14 mouse cellular contexts compared by ENCODE assay signal in the genomic region with DNA sequence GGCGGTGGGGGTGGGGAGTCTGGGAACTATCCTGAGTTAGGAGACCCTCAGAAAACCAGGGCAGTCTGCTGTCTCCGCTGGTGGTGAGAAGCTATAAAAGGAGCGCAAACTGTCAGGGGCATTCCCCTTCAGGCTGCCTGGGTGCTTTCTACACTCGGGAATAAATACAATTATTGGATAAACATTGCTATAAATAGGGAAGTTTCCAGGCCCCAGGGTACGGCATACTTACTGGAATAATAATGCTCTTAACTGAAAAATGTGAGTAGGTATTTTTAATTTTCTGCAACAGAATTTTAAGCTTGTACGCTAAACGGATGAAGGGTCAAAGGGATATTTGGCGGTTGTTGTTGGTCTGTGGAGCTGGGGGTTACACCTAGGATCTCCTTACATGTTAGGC. TPM values are rescaled to one million over a fixed set of nuclear protein-coding genes. Genes with fewer than 3 reads are reported as not detected.
DNase-seq lines count a peak whose midpoint lies in the region; ATAC-seq and TF ChIP-seq lines count a peak whose summit lies in the region.
"Had no signal": no experiment of that assay in that cellular context is flagged by ENCODE, and none has a peak within 500 bp of the region (broad histone marks: within the 10 kb centered on the region; RNA-seq: fewer than 3 reads in every experiment).

No protein-coding gene starts in this region.

- 57% methylated on average over 8 of the region's 8 CpGs for WGBS in forebrain, embryonic 14.5 days
- WGBS in forebrain, embryonic 12.5 days = 65% methylated on average over 8 of the region's 8 CpGs
- WGBS in hindbrain, embryonic 15.5 days = 57% methylated on average over 8 of the region's 8 CpGs
- 62% methylated on average over 8 of the region's 8 CpGs for WGBS in hindbrain, embryonic 12.5 days
- WGBS in neural tube, embryonic 12.5 days = 55% methylated on average over 8 of the region's 8 CpGs
- WGBS in stomach, postnatal 0 days = 55% methylated on average over 8 of the region's 8 CpGs

- no peak for TF ChIP-seq EP300 in stomach, postnatal 0 days (optimal IDR thresholded peaks at IDR 0.05)

- no peak overlapping the region for H3K4me2 ChIP-seq in forebrain, embryonic 14.5 days (ENCODE audit: low read length)
- no peak overlapping the region for H3K4me2 ChIP-seq in forebrain, embryonic 12.5 days
- H3K4me2 ChIP-seq in hindbrain, embryonic 15.5 days = peak overlapping the region; percentile 11; the same call in 1 of the 2 replicates
- no peak overlapping the region for H3K4me2 ChIP-seq in hindbrain, embryonic 12.5 days (replicated peaks)
- H3K4me2 ChIP-seq in neural tube, embryonic 12.5 days (replicated peaks) = 0 out of 2 replicates have a peak overlapping the region, but pooled peaks have one; percentile 18
- peak overlapping the region; percentile 23; the same call in 1 of the 2 replicates for H3K4me2 ChIP-seq in stomach, postnatal 0 days (replicated peaks; ENCODE audit: low read depth)
- H3K4me2 ChIP-seq: midbrain, embryonic 11.5 days had no signal

- DNase-seq in forebrain, embryonic 14.5 days (ENCODE audit: low spot score) = no peak
- no peak for DNase-seq in neural tube, embryonic 10.5 days (ENCODE audit: extremely low spot score, low spot score)
- no peak for DNase-seq in stomach, postnatal 0 days (ENCODE audit: low spot score)
- no peak for DNase-seq in testis, postnatal 10 days (ENCODE audit: low spot score)
- DNase-seq: cerebellum, adult 8-10 months; gastrocnemius, postnatal 36 days; lung, adult 18-20 months had no signal

- no peak for ATAC-seq in forebrain, embryonic 14.5 days
- no peak for ATAC-seq in forebrain, embryonic 12.5 days (ENCODE audit: low FRiP score)
- no peak for ATAC-seq in hindbrain, embryonic 15.5 days (ENCODE audit: low FRiP score, low read depth)
- no peak for ATAC-seq in hindbrain, embryonic 12.5 days (ENCODE audit: low FRiP score)
- ATAC-seq in neural tube, embryonic 12.5 days (ENCODE audit: low FRiP score, low read depth) = no peak
- ATAC-seq in stomach, postnatal 0 days (ENCODE audit: low FRiP score, low TSS enrichment) = no peak
- ATAC-seq: hindbrain, embryonic 16.5 days had no signal

- TF ChIP-seq CTCF in stomach, postnatal 0 days (IDR thresholded peaks at IDR 0.05; ENCODE audit: low read depth) = no peak

- no peak overlapping the region for H3K9ac ChIP-seq in forebrain, embryonic 14.5 days (ENCODE audit: low read length)
- no peak overlapping the region for H3K9ac ChIP-seq in forebrain, embryonic 12.5 days
- H3K9ac ChIP-seq in hindbrain, embryonic 15.5 days = no peak overlapping the region
- H3K9ac ChIP-seq in hindbrain, embryonic 12.5 days = no peak overlapping the region
- 0 out of 2 replicates have a peak overlapping the region, but pooled peaks have one; percentile 21 for H3K9ac ChIP-seq in neural tube, embryonic 12.5 days
- H3K9ac ChIP-seq in stomach, postnatal 0 days (ENCODE audit: low read length) = no peak overlapping the region

- no peaks in the 10 kb centered on the region for H3K27me3 ChIP-seq in forebrain, embryonic 14.5 days (replicated peaks; ENCODE audit: control insufficient read depth, insufficient read depth, low read length)
- H3K27me3 ChIP-seq in forebrain, embryonic 12.5 days = 0 out of 2 replicates have a peak, but pooled peaks cover 5% of the 10 kb centered on the region
- no peaks in the 10 kb centered on the region for H3K27me3 ChIP-seq in hindbrain, embryonic 15.5 days
- H3K27me3 ChIP-seq in hindbrain, embryonic 12.5 days = no peaks in the 10 kb centered on the region
- no peaks in the 10 kb centered on the region for H3K27me3 ChIP-seq in neural tube, embryonic 12.5 days (replicated peaks)
- H3K27me3 ChIP-seq in stomach, postnatal 0 days (ENCODE audit: control insufficient read depth, insufficient read depth, low read length) = no peaks in the 10 kb centered on the region

- no peaks in the 10 kb centered on the region for H3K36me3 ChIP-seq in forebrain, embryonic 14.5 days (ENCODE audit: control insufficient read depth, insufficient read depth, low read length)
- H3K36me3 ChIP-seq in forebrain, embryonic 12.5 days (replicated peaks) = no peaks in the 10 kb centered on the region
- no peaks in the 10 kb centered on the region for H3K36me3 ChIP-seq in hindbrain, embryonic 15.5 days
- H3K36me3 ChIP-seq in hindbrain, embryonic 12.5 days = no peaks in the 10 kb centered on the region
- H3K36me3 ChIP-seq in neural tube, embryonic 12.5 days = no peaks in the 10 kb centered on the region
- H3K36me3 ChIP-seq in stomach, postnatal 0 days (ENCODE audit: control insufficient read depth, insufficient read depth, low read length) = no peaks in the 10 kb centered on the region

- peaks cover 3% of the 10 kb centered on the region; the same call in 1 of the 2 replicates for H3K9me3 ChIP-seq in forebrain, embryonic 14.5 days (replicated peaks; ENCODE audit: control insufficient read depth, low read length)
- no peaks in the 10 kb centered on the region for H3K9me3 ChIP-seq in forebrain, embryonic 12.5 days
- H3K9me3 ChIP-seq in hindbrain, embryonic 15.5 days = no peaks in the 10 kb centered on the region
- peaks cover 5% of the 10 kb centered on the region for H3K9me3 ChIP-seq in hindbrain, embryonic 12.5 days (replicated peaks)
- H3K9me3 ChIP-seq in neural tube, embryonic 12.5 days = no peaks in the 10 kb centered on the region
- H3K9me3 ChIP-seq in stomach, postnatal 0 days (ENCODE audit: control insufficient read depth, low read length) = no peaks in the 10 kb centered on the region

- H3K27ac ChIP-seq in forebrain, embryonic 14.5 days (ENCODE audit: low read depth, low read length) = peak overlapping the region; percentile 23; the same call in 1 of the 2 replicates
- H3K27ac ChIP-seq in forebrain, embryonic 12.5 days = no peak overlapping the region
- no peak overlapping the region for H3K27ac ChIP-seq in hindbrain, embryonic 15.5 days (replicated peaks)
- H3K27ac ChIP-seq in hindbrain, embryonic 12.5 days = no peak overlapping the region
- H3K27ac ChIP-seq in neural tube, embryonic 12.5 days = no peak overlapping the region
- peak overlapping the region; percentile 78 for H3K27ac ChIP-seq in stomach, postnatal 0 days (replicated peaks)

- H3K4me1 ChIP-seq in forebrain, embryonic 14.5 days (ENCODE audit: control insufficient read depth, insufficient read depth, low read length) = peaks cover 4% of the 10 kb centered on the region
- peaks cover 11% of the 10 kb centered on the region for H3K4me1 ChIP-seq in forebrain, embryonic 12.5 days
- peaks cover 11% of the 10 kb centered on the region; the same call in 1 of the 2 replicates for H3K4me1 ChIP-seq in hindbrain, embryonic 15.5 days (replicated peaks)
- peaks cover 3% of the 10 kb centered on the region; the same call in 1 of the 2 replicates for H3K4me1 ChIP-seq in hindbrain, embryonic 12.5 days
- peaks cover 2% of the 10 kb centered on the region; the same call in 1 of the 2 replicates for H3K4me1 ChIP-seq in neural tube, embryonic 12.5 days
- no peaks in the 10 kb centered on the region for H3K4me1 ChIP-seq in stomach, postnatal 0 days (replicated peaks; ENCODE audit: control insufficient read depth, insufficient read depth)

- H3K4me3 ChIP-seq in forebrain, embryonic 14.5 days (ENCODE audit: low read depth, low read length) = no peak overlapping the region
- H3K4me3 ChIP-seq in forebrain, embryonic 12.5 days (replicated peaks) = no peak overlapping the region
- no peak overlapping the region for H3K4me3 ChIP-seq in hindbrain, embryonic 15.5 days
- no peak overlapping the region for H3K4me3 ChIP-seq in hindbrain, embryonic 12.5 days
- H3K4me3 ChIP-seq in neural tube, embryonic 12.5 days = no peak overlapping the region
- no peak overlapping the region for H3K4me3 ChIP-seq in stomach, postnatal 0 days (ENCODE audit: low read depth, low read length)
- H3K4me3 ChIP-seq: myocyte had no signal

RNA-seq across cellular contexts. Expression of a gene that starts 10.3 kb away (rescaled TPM):
- polyA plus RNA-seq in forebrain, embryonic 14.5 days (2014; fragmentation: Nextera tagmentation; extraction: Ambion mirVana) = 56.7 and 93.1 TPM in 2 replicates
- polyA plus RNA-seq in forebrain, embryonic 12.5 days (2016; fragmentation: Nextera tagmentation; extraction: Ambion mirVana) = 107 and 111 TPM in 2 replicates
- 22.5 and 25.3 TPM in 2 replicates for polyA plus RNA-seq in hindbrain, embryonic 15.5 days (2015; fragmentation: Nextera tagmentation; extraction: Ambion mirVana)
- 59.6 and 72.4 TPM in 2 replicates for polyA plus RNA-seq in hindbrain, embryonic 12.5 days (2016; fragmentation: Nextera tagmentation; extraction: Ambion mirVana)
- 62.0 and 64.6 TPM in 2 replicates for polyA plus RNA-seq in neural tube, embryonic 12.5 days (2016; fragmentation: Nextera tagmentation; extraction: Ambion mirVana)
- polyA plus RNA-seq in stomach, postnatal 0 days (2015; fragmentation: Nextera tagmentation; extraction: Ambion mirVana) = 145 and 159 TPM in 2 replicates

RNA-seq across cellular contexts. Expression of a gene that starts 35.5 kb away (rescaled TPM):
- polyA plus RNA-seq in forebrain, embryonic 14.5 days (2014; fragmentation: Nextera tagmentation; extraction: Ambion mirVana) = 0.84 and 1.0 TPM in 2 replicates
- polyA plus RNA-seq in forebrain, embryonic 12.5 days (2016; fragmentation: Nextera tagmentation; extraction: Ambion mirVana) = 0.73 and 1.4 TPM in 2 replicates
- polyA plus RNA-seq in hindbrain, embryonic 15.5 days (2015; fragmentation: Nextera tagmentation; extraction: Ambion mirVana) = 57.5 and 89.3 TPM in 2 replicates
- polyA plus RNA-seq in hindbrain, embryonic 12.5 days (2016; fragmentation: Nextera tagmentation; extraction: Ambion mirVana) = 23.3 and 35.6 TPM in 2 replicates
- polyA plus RNA-seq in neural tube, embryonic 12.5 days (2016; fragmentation: Nextera tagmentation; extraction: Ambion mirVana) = 109 and 168 TPM in 2 replicates
- 25.7 and 28.6 TPM in 2 replicates for polyA plus RNA-seq in stomach, postnatal 0 days (2015; fragmentation: Nextera tagmentation; extraction: Ambion mirVana)

RNA-seq across cellular contexts. Expression of a gene that starts 54.9 kb away (rescaled TPM):
- 11.0 and 13.6 TPM in 2 replicates for polyA plus RNA-seq in forebrain, embryonic 14.5 days (2014; fragmentation: Nextera tagmentation; extraction: Ambion mirVana)
- 41.6 and 48.3 TPM in 2 replicates for polyA plus RNA-seq in forebrain, embryonic 12.5 days (2016; fragmentation: Nextera tagmentation; extraction: Ambion mirVana)
- 8.5 and 10.1 TPM in 2 replicates for polyA plus RNA-seq in hindbrain, embryonic 15.5 days (2015; fragmentation: Nextera tagmentation; extraction: Ambion mirVana)
- polyA plus RNA-seq in hindbrain, embryonic 12.5 days (2016; fragmentation: Nextera tagmentation; extraction: Ambion mirVana) = 24.1 and 29.2 TPM in 2 replicates
- polyA plus RNA-seq in neural tube, embryonic 12.5 days (2016; fragmentation: Nextera tagmentation; extraction: Ambion mirVana) = 24.2 and 25.8 TPM in 2 replicates
- 5.1 and 7.1 TPM in 2 replicates for polyA plus RNA-seq in stomach, postnatal 0 days (2015; fragmentation: Nextera tagmentation; extraction: Ambion mirVana)

Comparison
In these comparisons a context has a peak if more than half of its experiments do, and no peak if none do; other contexts are left out.
1. H3K27ac ChIP-seq: peak in forebrain, embryonic 14.5 days (single experiment) and stomach, postnatal 0 days (single experiment); none in forebrain, embryonic 12.5 days (single experiment), hindbrain, embryonic 15.5 days (single experiment), hindbrain, embryonic 12.5 days (single experiment) and neural tube, embryonic 12.5 days (single experiment).
2. H3K4me2 ChIP-seq: peak in hindbrain, embryonic 15.5 days (single experiment), neural tube, embryonic 12.5 days (single experiment) and stomach, postnatal 0 days (single experiment); none in forebrain, embryonic 14.5 days (single experiment), forebrain, embryonic 12.5 days (single experiment) and hindbrain, embryonic 12.5 days (single experiment).
3. RNA of a gene that starts 35.5 kb away (polyA plus RNA-seq): 109 to 168 TPM in neural tube, embryonic 12.5 days, 57.5 to 89.3 TPM in hindbrain, embryonic 15.5 days, 25.7 to 28.6 TPM in stomach, postnatal 0 days and 23.3 to 35.6 TPM in hindbrain, embryonic 12.5 days; 0.84 to 1.0 TPM in forebrain, embryonic 14.5 days and 0.73 to 1.4 TPM in forebrain, embryonic 12.5 days; every median in the first group is over 10 times any median in the second.